Mouse (Mus musculus) layer of hippocampus, adult 6 months (tissue): ENCODE data around the gene Atf7. TPM values are rescaled to one million over a fixed set of nuclear protein-coding genes. Genes with fewer than 3 reads are reported as not detected.

Experiments
- long read RNA-seq, 2 experiments: library from polyadenylated mRNA; unstranded; transcript quantifications; one replicate each; pipeline ENCODE4 v2.0.0; 2019 to 2020
- microRNA-seq: library from miRNA; unstranded; fragments of <30 nt; microRNA quantifications from one replicate; pipeline ENCODE4 v1.2.0, GENCODE M21; 2020
- polyA plus RNA-seq: library from polyadenylated mRNA; unstranded; fragments of <200 nt; fragmentation: Nextera tagmentation; gene quantifications from 2 replicates; pipeline ENCODE4 v1.2.3, GENCODE M21; 2021

Gene Atf7
- 19.9 and 23.1 TPM in 2 replicates for polyA plus RNA-seq
- long read RNA-seq, experiment 1, full-length matches to known transcripts: 4 of 9 reads
- long read RNA-seq, experiment 1, partial matches to known transcripts: 2 of 9 reads
- long read RNA-seq, experiment 1, other reads (novel, unspliced or antisense): 3 of 9 reads
- long read RNA-seq, experiment 2, full-length matches to known transcripts: 38 of 50 reads
- long read RNA-seq, experiment 2, partial matches to known transcripts: 7 of 50 reads
- long read RNA-seq, experiment 2, other reads (novel, unspliced or antisense): 5 of 50 reads

GRCm38 (mm10) chr15:102624970-102625686 is at the start of gene Atf7, which contains the start of gene Gm28047:
Gene Atf7, minus strand, starts transcription at chr15:102625464.
Gene Gm28047, minus strand, starts transcription at chr15:102625067.

GRCm38 (mm10) chr15:102672215-102673071 is 47.2 kb upstream of the Atf7 start, which contains the start of gene Atp5g2:
Gene Atp5g2, minus strand, starts transcription at chr15:102672352.

GRCm38 (mm10) chr15:102524892-102525485 is 100.3 kb downstream of the Atf7 start, which contains the start of gene Npff:
Gene Npff, minus strand, starts transcription at chr15:102524942.

GRCm38 (mm10) chr15:102517976-102518858 is 107.0 kb downstream of the Atf7 start, which contains the start of gene Tarbp2:
Gene Tarbp2, plus strand, starts transcription at chr15:102518192.

GRCm38 (mm10) chr15:102516728-102517404 is 108.4 kb downstream of the Atf7 start, which contains the start of gene Map3k12:
Gene Map3k12, minus strand, starts transcription at chr15:102517064.

GRCm38 (mm10) chr15:102503447-102503846 is 121.8 kb downstream of the Atf7 start, which contains the start of gene Gm10337:
Gene Gm10337, plus strand, starts transcription at chr15:102503722.

Small RNA genes lying within 50 kb of the gene (microRNA-seq; reads per million reads assigned to microRNA genes)
- gene Mir688: not detected

Other genes with a start within 250 kb of the Atf7 start
- gene Sp1, start 219.3 kb downstream of the Atf7 start, polyA plus RNA-seq: 0.82 and 0.83 TPM in 2 replicates
- gene Amhr2, start 180.1 kb downstream of the Atf7 start, polyA plus RNA-seq: 0.65 and 0.93 TPM in 2 replicates
- gene Prr13, start 166.4 kb downstream of the Atf7 start, polyA plus RNA-seq: 88.3 and 96.2 TPM in 2 replicates
- gene Pcbp2, start 154.9 kb downstream of the Atf7 start, polyA plus RNA-seq: 97.3 and 100 TPM in 2 replicates
- not detected in 2 replicates for gene Gm10337, start 121.7 kb downstream of the Atf7 start, polyA plus RNA-seq
- gene Map3k12, start 108.4 kb downstream of the Atf7 start, polyA plus RNA-seq: 28.2 and 31.6 TPM in 2 replicates
- gene Tarbp2, start 107.3 kb downstream of the Atf7 start, polyA plus RNA-seq: 13.2 and 15.6 TPM in 2 replicates
- gene Npff, start 100.5 kb downstream of the Atf7 start, polyA plus RNA-seq: not detected in 2 replicates
- 0.49 and 0.65 TPM in 2 replicates for gene Gm28047, start 397 bp downstream of the Atf7 start, polyA plus RNA-seq
- gene Atp5g2, start 46.9 kb upstream of the Atf7 start, polyA plus RNA-seq: 338 and 403 TPM in 2 replicates
- gene Calcoco1, start 96.7 kb upstream of the Atf7 start, polyA plus RNA-seq: 46.5 and 48.5 TPM in 2 replicates